Comparison of ENCODE assay signal across 9 mouse cellular contexts in genomic region chr1:42915062-42915461, GRCm38 (mm10). TPM values are rescaled to one million over a fixed set of nuclear protein-coding genes. Genes with fewer than 3 reads are reported as not detected.
DNase-seq lines count a peak whose midpoint lies in the region; ATAC-seq lines count a peak whose summit lies in the region.
"Had no signal": no experiment of that assay in that cellular context is flagged by ENCODE, and none has a peak within 500 bp of the region (broad histone marks: within the 10 kb centered on the region; RNA-seq: fewer than 3 reads in every experiment).

No protein-coding gene starts in this region.

- DNase-seq in heart, postnatal 10 days: peak; percentile 5 to 17
- DNase-seq in A20 (ENCODE audit: low read depth, low spot score): peak; percentile 45
- DNase-seq in testis, postnatal 10 days (ENCODE audit: low spot score): no peak
- no peak for DNase-seq in heart, postnatal 4 days

- H3K4me3 ChIP-seq in heart, embryonic 12.5 days: no peak overlapping the region
- no peak overlapping the region for H3K4me3 ChIP-seq in hindbrain, embryonic 15.5 days
- H3K4me3 ChIP-seq: limb, embryonic 13.5 days had no signal

- no peak overlapping the region for H3K9ac ChIP-seq in heart, embryonic 12.5 days
- no peak overlapping the region for H3K9ac ChIP-seq in hindbrain, embryonic 15.5 days
- H3K9ac ChIP-seq: limb, embryonic 13.5 days had no signal

- H3K4me2 ChIP-seq in heart, embryonic 12.5 days: no peak overlapping the region
- H3K4me2 ChIP-seq in hindbrain, embryonic 15.5 days: no peak overlapping the region
- H3K4me2 ChIP-seq: limb, embryonic 13.5 days had no signal

- peaks cover 13% of the 10 kb centered on the region; the same call in 1 of the 2 replicates for H3K4me1 ChIP-seq in heart, embryonic 12.5 days (replicated peaks)
- H3K4me1 ChIP-seq in hindbrain, embryonic 15.5 days (replicated peaks): no peaks in the 10 kb centered on the region

- no peaks in the 10 kb centered on the region for H3K36me3 ChIP-seq in heart, embryonic 12.5 days
- no peaks in the 10 kb centered on the region for H3K36me3 ChIP-seq in hindbrain, embryonic 15.5 days
- H3K36me3 ChIP-seq: limb, embryonic 13.5 days had no signal

- intact Hi-C loops in heart, postnatal 10 days (cut with DNase I): loop anchor here (1.0 to 5.0 kb wide), 3 partner anchors 151 to 347 kb away; no protein-coding TSS in a partner anchor

- no peaks in the 10 kb centered on the region for H3K9me3 ChIP-seq in heart, embryonic 12.5 days (replicated peaks)
- 0 out of 2 replicates have a peak, but pooled peaks cover 2% of the 10 kb centered on the region for H3K9me3 ChIP-seq in hindbrain, embryonic 15.5 days
- H3K9me3 ChIP-seq: limb, embryonic 13.5 days had no signal

- H3K27me3 ChIP-seq in heart, embryonic 12.5 days (replicated peaks): no peaks in the 10 kb centered on the region
- H3K27me3 ChIP-seq in hindbrain, embryonic 15.5 days: no peaks in the 10 kb centered on the region
- H3K27me3 ChIP-seq: limb, embryonic 13.5 days had no signal

- no peak for ATAC-seq in heart, embryonic 12.5 days (ENCODE audit: insufficient number of reproducible peaks, low FRiP score)
- ATAC-seq in activated CD4-positive, CD25-positive, alpha-beta regulatory T cell, adult 4 months: peak; percentile 84
- peak; percentile 87 for ATAC-seq in hindbrain, embryonic 15.5 days (ENCODE audit: low FRiP score, low read depth)
- ATAC-seq in neutrophil, adult 5-6 weeks (ENCODE audit: extremely low read depth, insufficient number of reproducible peaks, low FRiP score, poor library complexity, severe bottlenecking): peak; percentile 36; the same call in 1 of the 2 replicates

- H3K27ac ChIP-seq in heart, embryonic 12.5 days (ENCODE audit: poor library complexity, severe bottlenecking): no peak overlapping the region
- no peak overlapping the region for H3K27ac ChIP-seq in hindbrain, embryonic 15.5 days (replicated peaks)
- H3K27ac ChIP-seq: limb, embryonic 13.5 days had no signal

- WGBS in heart, embryonic 12.5 days: 14% methylated on average over 4 of the region's 4 CpGs
- WGBS in hindbrain, embryonic 15.5 days: 9% methylated on average over 4 of the region's 4 CpGs

RNA-seq across cellular contexts. Expression of gene Gpr45, which starts 37.6 kb away (rescaled TPM):
- total RNA-seq in heart, postnatal 10 days (2021): under 1 TPM; 0.67 to 0.77 TPM
- polyA plus RNA-seq in heart, embryonic 12.5 days (2016; fragmentation: Nextera tagmentation; extraction: Ambion mirVana): 3.0 and 3.1 TPM in 2 replicates
- 1 to 10 TPM; 4.1 to 5.0 TPM for polyA plus RNA-seq in activated CD4-positive, CD25-positive, alpha-beta regulatory T cell, adult 4 months (2017; shearing (Covaris generic))
- 12.4 and 12.8 TPM in 2 replicates for polyA plus RNA-seq in hindbrain, embryonic 15.5 days (2015; fragmentation: Nextera tagmentation; extraction: Ambion mirVana)
- not detected in 2 replicates for total RNA-seq in neutrophil, adult 5-6 weeks (2017)
- 1 to 10 TPM in 1 of 2 experiments, under 1 TPM in 1; 0.81 to 1.4 TPM for total RNA-seq in heart, postnatal 4 days (2021)

Comparison
In these comparisons a context has a peak if more than half of its experiments do, and no peak if none do; other contexts are left out.
1. DNase-seq: peak in heart, postnatal 10 days (2 of 2) and A20 (single experiment); none in testis, postnatal 10 days (single experiment) and heart, postnatal 4 days (single experiment).